Mouse (Mus musculus): ENCODE measurements around the gene Jmjd4. TPM values are rescaled to one million over a fixed set of nuclear protein-coding genes. Genes with fewer than 3 reads are reported as not detected.

Gene Jmjd4
- polyA plus RNA-seq, 1 experiment: not detected

- WGBS: 75% methylated on average over 8 of the region's 8 CpGs
- no peak overlapping the region for H3K27ac ChIP-seq (ENCODE audit: insufficient read depth, low read depth, low read length)
- H3K4me1 ChIP-seq (ENCODE audit: control insufficient read depth, insufficient read depth, low read length): no peaks in the 10 kb centered on the region
- H3K4me3 ChIP-seq (ENCODE audit: insufficient read depth, low read depth, low read length): no peak overlapping the region
- no peak for TF ChIP-seq CTCF (IDR thresholded peaks at IDR 0.05; ENCODE audit: insufficient read depth, low read depth, low read length)
- no peak for TF ChIP-seq POLR2A (IDR thresholded peaks at IDR 0.05; ENCODE audit: insufficient read depth, low read depth, low read length)
Measured at GRCm38 (mm10) chr11:59486222-59486621, 36.4 kb downstream of the Jmjd4 start.

DNA sequence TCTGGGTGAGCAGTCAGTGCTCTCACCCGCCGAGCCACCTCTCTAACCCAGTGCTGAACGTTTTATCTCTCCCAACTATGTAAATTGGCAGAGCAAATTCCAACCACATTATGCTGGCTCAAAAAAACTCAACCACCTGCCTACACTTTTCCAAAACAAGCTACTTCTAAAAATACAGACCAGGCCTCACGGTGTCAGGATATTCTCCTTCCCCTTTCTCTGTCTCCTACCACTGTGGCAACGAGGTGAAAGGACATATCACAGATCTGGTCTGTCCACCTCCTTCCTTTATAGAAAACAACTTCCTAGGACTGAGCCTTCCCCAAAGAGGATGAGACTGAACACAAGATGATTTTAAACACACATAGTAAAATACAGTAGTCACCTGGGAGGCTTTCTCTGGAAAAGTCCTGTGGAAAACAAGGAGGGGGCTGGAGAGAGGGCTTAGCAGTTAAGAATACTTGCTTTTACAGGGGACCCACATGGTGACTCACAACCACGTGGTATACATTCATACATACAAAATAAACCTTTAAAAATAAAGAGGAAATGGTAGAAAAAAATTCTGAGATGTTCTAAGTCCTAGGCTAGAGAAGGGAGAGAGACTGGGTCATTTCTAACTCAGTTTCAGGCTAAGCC is 46.9 kb downstream of the Jmjd4 start:
- no peak overlapping the region for H3K4me3 ChIP-seq (ENCODE audit: insufficient read depth, low read depth, low read length)
- H3K4me1 ChIP-seq (ENCODE audit: control insufficient read depth, insufficient read depth, low read length): no peaks in the 10 kb centered on the region
- no peak overlapping the region for H3K27ac ChIP-seq (ENCODE audit: insufficient read depth, low read depth, low read length)
- 51% methylated on average over 6 of the region's 6 CpGs for WGBS
- TF ChIP-seq CTCF (IDR thresholded peaks at IDR 0.05; ENCODE audit: insufficient read depth, low read depth, low read length): no peak
- TF ChIP-seq POLR2A (IDR thresholded peaks at IDR 0.05; ENCODE audit: insufficient read depth, low read depth, low read length): no peak

- Histone ChIP-seq H3K27ac (ENCODE audit: insufficient read depth, low read depth, low read length) (no peak overlapping the region), H3K4me1 (ENCODE audit: control insufficient read depth, insufficient read depth, low read length) (no peaks in the 10 kb centered on the region), H3K4me3 (ENCODE audit: insufficient read depth, low read depth, low read length) (no peak overlapping the region)
- no peak for TF ChIP-seq CTCF (IDR thresholded peaks at IDR 0.05; ENCODE audit: insufficient read depth, low read depth, low read length)
- no peak for TF ChIP-seq POLR2A (IDR thresholded peaks at IDR 0.05; ENCODE audit: insufficient read depth, low read depth, low read length)
- WGBS: 92% methylated on average over 7 of the region's 7 CpGs
Measured at GRCm38 (mm10) chr11:59497747-59498146, 47.9 kb downstream of the Jmjd4 start.

DNA sequence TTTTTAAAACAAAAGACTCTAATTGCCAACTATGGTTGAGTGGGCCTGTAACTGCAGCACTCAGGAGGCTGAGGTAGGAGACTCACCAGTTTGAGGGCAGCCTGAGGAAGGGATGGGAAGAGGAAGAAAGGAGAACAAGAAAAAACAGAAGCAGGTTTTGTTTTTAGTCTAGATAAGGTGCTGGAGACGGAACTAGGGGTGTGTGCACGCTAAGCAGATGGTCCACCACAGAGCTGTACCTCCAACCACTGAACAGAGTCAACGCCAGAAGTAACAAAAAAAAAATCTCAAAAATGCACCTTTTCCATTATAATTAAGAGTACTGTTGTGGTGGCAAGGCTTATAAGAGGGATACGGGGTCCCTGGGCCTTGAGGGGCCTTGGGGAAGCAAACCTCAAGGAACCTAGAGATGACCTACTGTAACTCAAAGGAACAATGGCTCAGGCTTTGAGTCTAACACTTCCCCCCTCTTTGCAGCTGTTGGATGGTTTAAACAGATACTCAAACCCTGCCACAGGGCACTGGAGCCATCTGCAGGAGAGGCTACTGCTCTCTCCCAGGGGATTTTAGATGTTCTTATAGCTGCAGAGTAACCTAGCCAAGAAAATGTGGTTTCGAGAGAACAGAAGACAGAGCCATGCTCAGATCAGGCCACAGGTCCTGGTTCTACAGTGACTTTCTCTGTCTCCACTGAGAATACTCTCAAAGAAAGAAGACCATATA is 52.3 kb downstream of the Jmjd4 start:
- Histone ChIP-seq H3K27ac (ENCODE audit: insufficient read depth, low read depth, low read length) (no peak overlapping the region), H3K4me3 (ENCODE audit: insufficient read depth, low read depth, low read length) (no peak overlapping the region), H3K4me1 (ENCODE audit: control insufficient read depth, insufficient read depth, low read length) (peaks cover 7% of the 10 kb centered on the region)
- 94% methylated on average over 5 of the region's 5 CpGs for WGBS
- TF ChIP-seq POLR2A (IDR thresholded peaks at IDR 0.05; ENCODE audit: insufficient read depth, low read depth, low read length) (no peak), CTCF (IDR thresholded peaks at IDR 0.05; ENCODE audit: insufficient read depth, low read depth, low read length) (no peak)

GRCm38 (mm10) chr11:59505351-59505838 is 55.5 kb downstream of the Jmjd4 start:
- WGBS: 2% methylated on average over 21 of the region's 21 CpGs
- H3K4me1 ChIP-seq (ENCODE audit: control insufficient read depth, insufficient read depth, low read length): peaks cover 7% of the 10 kb centered on the region
- peak overlapping the region; percentile 65 for H3K4me3 ChIP-seq (ENCODE audit: insufficient read depth, low read depth, low read length)
- 0 out of 2 replicates have a peak overlapping the region, but pooled peaks have one; percentile 56 for H3K27ac ChIP-seq (ENCODE audit: insufficient read depth, low read depth, low read length)
- no peak for TF ChIP-seq CTCF (IDR thresholded peaks at IDR 0.05; ENCODE audit: insufficient read depth, low read depth, low read length)
- TF ChIP-seq POLR2A (IDR thresholded peaks at IDR 0.05; ENCODE audit: insufficient read depth, low read depth, low read length): no peak; the same call in 1 of the 2 replicates

GRCm38 (mm10) chr11:59505839-59506712 is 56.2 kb downstream of the Jmjd4 start:
- under 1% methylated on average over 71 of the region's 71 CpGs for WGBS
- H3K4me1 ChIP-seq (ENCODE audit: control insufficient read depth, insufficient read depth, low read length): peaks cover 7% of the 10 kb centered on the region
- TF ChIP-seq CTCF (IDR thresholded peaks at IDR 0.05; ENCODE audit: insufficient read depth, low read depth, low read length): no peak
- H3K4me3 ChIP-seq (ENCODE audit: insufficient read depth, low read depth, low read length): peak overlapping the region; percentile 65
- H3K27ac ChIP-seq (ENCODE audit: insufficient read depth, low read depth, low read length): peak overlapping the region; percentile 56

- H3K4me1 ChIP-seq (ENCODE audit: control insufficient read depth, insufficient read depth, low read length): peaks cover 7% of the 10 kb centered on the region
- WGBS: 2% methylated on average over 14 of the region's 14 CpGs
- no peak for TF ChIP-seq POLR2A (IDR thresholded peaks at IDR 0.05; ENCODE audit: insufficient read depth, low read depth, low read length)
- TF ChIP-seq CTCF (IDR thresholded peaks at IDR 0.05; ENCODE audit: insufficient read depth, low read depth, low read length): no peak
- H3K27ac ChIP-seq (ENCODE audit: insufficient read depth, low read depth, low read length): 0 out of 2 replicates have a peak overlapping the region, but pooled peaks have one; percentile 27
- peak overlapping the region; percentile 65 for H3K4me3 ChIP-seq (ENCODE audit: insufficient read depth, low read depth, low read length)
Measured at GRCm38 (mm10) chr11:59506713-59507074, 56.8 kb downstream of the Jmjd4 start.

Other genes with a start within 250 kb of the Jmjd4 start
- gene Mrpl55, start 247.6 kb upstream of the Jmjd4 start, polyA plus RNA-seq (2012; ENCODE audit: insufficient read depth, insufficient read length, low replicate concordance, missing spikeins): not detected in 2 replicates
- gene 2310033P09Rik, start 241.7 kb upstream of the Jmjd4 start, polyA plus RNA-seq (2012; ENCODE audit: insufficient read depth, insufficient read length, low replicate concordance, missing spikeins): not detected in 2 replicates
- gene Arf1, start 221.8 kb upstream of the Jmjd4 start, polyA plus RNA-seq (2012; ENCODE audit: insufficient read depth, insufficient read length, low replicate concordance, missing spikeins): 324 and 570 TPM in 2 replicates
- not detected in 2 replicates for gene Wnt3a, start 159.3 kb upstream of the Jmjd4 start, polyA plus RNA-seq (2012; ENCODE audit: insufficient read depth, insufficient read length, low replicate concordance, missing spikeins)
- not detected in 2 replicates for gene Wnt9a, start 143.1 kb upstream of the Jmjd4 start, polyA plus RNA-seq (2012; ENCODE audit: insufficient read depth, insufficient read length, low replicate concordance, missing spikeins)
- not detected in 2 replicates for gene Prss38, start 74.4 kb upstream of the Jmjd4 start, polyA plus RNA-seq (2012; ENCODE audit: insufficient read depth, insufficient read length, low replicate concordance, missing spikeins)
- 397 TPM in 1 of 2 replicates, not detected in the other for gene Snap47, start 1.1 kb downstream of the Jmjd4 start, polyA plus RNA-seq (2012; ENCODE audit: insufficient read depth, insufficient read length, low replicate concordance, missing spikeins)
- gene Zfp867, start 22.4 kb downstream of the Jmjd4 start, polyA plus RNA-seq (2012; ENCODE audit: insufficient read depth, insufficient read length, low replicate concordance, missing spikeins): not detected in 2 replicates
- gene Zkscan17, start 76.7 kb downstream of the Jmjd4 start, polyA plus RNA-seq (2012; ENCODE audit: insufficient read depth, insufficient read length, low replicate concordance, missing spikeins): not detected in 2 replicates
- not detected in 2 replicates for gene Nlrp3, start 91.5 kb downstream of the Jmjd4 start, polyA plus RNA-seq (2012; ENCODE audit: insufficient read depth, insufficient read length, low replicate concordance, missing spikeins)
- not detected in 2 replicates for gene Olfr222, start 126.2 kb downstream of the Jmjd4 start, polyA plus RNA-seq (2012; ENCODE audit: insufficient read depth, insufficient read length, low replicate concordance, missing spikeins)
- gene Olfr223, start 143.2 kb downstream of the Jmjd4 start, polyA plus RNA-seq (2012; ENCODE audit: insufficient read depth, insufficient read length, low replicate concordance, missing spikeins): not detected in 2 replicates
- gene Mprip, start 211.3 kb downstream of the Jmjd4 start, polyA plus RNA-seq (2012; ENCODE audit: insufficient read depth, insufficient read length, low replicate concordance, missing spikeins): 111 TPM in 1 of 2 replicates, not detected in the other

Measured in olfactory bulb, adult 2 months (tissue).